In the genomic region with DNA sequence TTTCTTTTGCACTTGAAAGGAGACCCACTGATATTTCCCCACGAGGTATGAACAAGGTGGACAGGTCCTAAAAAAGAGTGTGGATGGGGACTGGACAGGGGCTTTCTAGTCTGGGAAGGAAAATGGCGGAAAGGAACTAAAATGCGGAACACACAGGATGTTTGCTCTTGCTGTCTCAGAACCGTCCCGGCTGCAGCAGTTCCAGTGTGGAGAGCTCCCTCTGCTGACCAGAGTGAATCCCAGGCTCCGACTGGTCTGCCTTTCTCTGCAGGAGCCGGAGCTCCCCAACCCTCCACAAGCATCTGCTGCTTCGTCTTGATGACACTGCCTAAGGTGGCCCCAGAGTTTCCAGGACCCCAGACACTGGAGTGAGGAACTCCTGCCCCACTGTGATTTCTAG, we compare ENCODE assay signal across 8 mouse cellular contexts. TPM values are rescaled to one million over a fixed set of nuclear protein-coding genes. Genes with fewer than 3 reads are reported as not detected.
DNase-seq lines count a peak whose midpoint lies in the region; ATAC-seq lines count a peak whose summit lies in the region.

No protein-coding gene starts in this region.

- peak; percentile 74 for DNase-seq in Muller cell, postnatal 12 days (ENCODE audit: inconsistent ontology term)
- peak; percentile 95 for DNase-seq in cerebellum, adult 9-10 months
- DNase-seq in hindbrain, embryonic 11.5 days (ENCODE audit: low spot score): peak; percentile 85
- DNase-seq in layer of hippocampus, postnatal 14 days (ENCODE audit: low spot score in 2 of 2): peak; percentile 87 to 95
- peak; percentile 95 for DNase-seq in lung, postnatal 10 days
- peak; percentile 66 for DNase-seq in retina, adult 2 months (ENCODE audit: low read depth, low spot score)
- peak; percentile 83 for DNase-seq in thymus, postnatal 25 days

- H3K4me3 ChIP-seq in hindbrain, embryonic 11.5 days (ENCODE audit: low read depth, low read length): peak overlapping the region; percentile 13

- peak overlapping the region; percentile 18; the same call in 1 of the 2 replicates for H3K4me2 ChIP-seq in hindbrain, embryonic 11.5 days (replicated peaks; ENCODE audit: low read depth, low read length)

- ATAC-seq in frontal cortex, adult (ENCODE audit: low TSS enrichment): peak; percentile 68
- no peak; the same call in 1 of the 2 replicates for ATAC-seq in hindbrain, embryonic 11.5 days (ENCODE audit: low FRiP score)

- 0 out of 2 replicates have a peak overlapping the region, but pooled peaks have one; percentile 11 for H3K9ac ChIP-seq in hindbrain, embryonic 11.5 days (ENCODE audit: low read depth, low read length)

- H3K4me1 ChIP-seq in hindbrain, embryonic 11.5 days (replicated peaks; ENCODE audit: control insufficient read depth, insufficient read depth, low read length): peaks cover 3% of the 10 kb centered on the region; the same call in 1 of the 2 replicates

- H3K36me3 ChIP-seq in hindbrain, embryonic 11.5 days (ENCODE audit: control insufficient read depth, insufficient read depth, low read length): peaks cover 2% of the 10 kb centered on the region; the same call in 1 of the 2 replicates

- H3K9me3 ChIP-seq in hindbrain, embryonic 11.5 days (ENCODE audit: control insufficient read depth, low read length): no peaks in the 10 kb centered on the region

- 6% methylated on average over 8 of the region's 8 CpGs for WGBS in hindbrain, embryonic 11.5 days

- no peaks in the 10 kb centered on the region for H3K27me3 ChIP-seq in hindbrain, embryonic 11.5 days (ENCODE audit: control insufficient read depth, insufficient read depth, low read length)

- H3K27ac ChIP-seq in hindbrain, embryonic 11.5 days (ENCODE audit: low read depth, low read length): peak overlapping the region; percentile 58; the same call in 1 of the 2 replicates

RNA-seq across cellular contexts. Expression of a gene that starts 9.6 kb away (rescaled TPM):
- polyA plus RNA-seq in hindbrain, embryonic 11.5 days (2014; fragmentation: Nextera tagmentation; extraction: Ambion mirVana): 131 and 141 TPM in 2 replicates
- total RNA-seq in layer of hippocampus, postnatal 14 days (2021): 1 to 10 TPM; 2.1 to 2.3 TPM

RNA-seq across cellular contexts. Expression of a gene that starts 20.1 kb away (rescaled TPM):
- polyA plus RNA-seq in hindbrain, embryonic 11.5 days (2014; fragmentation: Nextera tagmentation; extraction: Ambion mirVana): 48.7 and 59.5 TPM in 2 replicates
- 10 to 100 TPM; 33.6 to 38.8 TPM for total RNA-seq in layer of hippocampus, postnatal 14 days (2021)

RNA-seq across cellular contexts. Expression of a gene that starts 23.7 kb away (rescaled TPM):
- polyA plus RNA-seq in hindbrain, embryonic 11.5 days (2014; fragmentation: Nextera tagmentation; extraction: Ambion mirVana): 9.8 and 11.6 TPM in 2 replicates
- total RNA-seq in layer of hippocampus, postnatal 14 days (2021): 10 to 100 TPM; 25.2 to 26.4 TPM

RNA-seq across cellular contexts. Expression of a gene that starts 27.6 kb away (rescaled TPM):
- 31.5 and 31.8 TPM in 2 replicates for polyA plus RNA-seq in hindbrain, embryonic 11.5 days (2014; fragmentation: Nextera tagmentation; extraction: Ambion mirVana)
- 10 to 100 TPM; 24.1 to 25.3 TPM for total RNA-seq in layer of hippocampus, postnatal 14 days (2021)

RNA-seq across cellular contexts. Expression of a gene that starts 34.8 kb away (rescaled TPM):
- 52.4 and 54.6 TPM in 2 replicates for polyA plus RNA-seq in hindbrain, embryonic 11.5 days (2014; fragmentation: Nextera tagmentation; extraction: Ambion mirVana)
- total RNA-seq in layer of hippocampus, postnatal 14 days (2021): 10 to 100 TPM; 13.5 to 13.7 TPM
